Mouse (Mus musculus) neural tube, embryonic 15.5 days (tissue): ENCODE measurements around the gene Rnf167. TPM values are rescaled to one million over a fixed set of nuclear protein-coding genes. Genes with fewer than 3 reads are reported as not detected.

Experiments
- ATAC-seq: fragments of 200-750 bp; cut with Nextera tagmentation; 2 replicates; pipeline ENCODE4 v1.8.0; 2017; ENCODE audit warnings: mild to moderate bottlenecking, moderate TSS enrichment, moderate library complexity; ENCODE audit not compliant: low FRiP score
- H3K27ac ChIP-seq: fragments of 300-500 bp; sonication (generic); replicated peaks from 2 replicates; pipeline ENCODE4 v1.5.1; 2015; ENCODE audit warnings: mild to moderate bottlenecking, inconsistent platforms
- H3K27me3 ChIP-seq: fragments of 300-500 bp; sonication (generic); replicated peaks from 2 replicates; pipeline ENCODE4 v1.6.1; 2015; ENCODE audit warnings: inconsistent platforms
- H3K36me3 ChIP-seq: fragments of 300-500 bp; sonication (generic); 2 replicates; pipeline ENCODE4 v1.6.1; 2015; ENCODE audit warnings: inconsistent platforms
- H3K4me1 ChIP-seq: fragments of 300-500 bp; sonication (generic); 2 replicates; pipeline ENCODE4 v1.6.1; 2015; ENCODE audit warnings: inconsistent platforms
- H3K4me2 ChIP-seq: fragments of 300-500 bp; sonication (generic); 2 replicates; pipeline ENCODE4 v1.6.1; 2015; ENCODE audit warnings: inconsistent platforms, mild to moderate bottlenecking, moderate library complexity
- H3K4me3 ChIP-seq: fragments of 300-500 bp; sonication (generic); replicated peaks from 2 replicates; pipeline ENCODE4 v1.5.1; 2015; ENCODE audit warnings: mild to moderate bottlenecking, inconsistent platforms
- H3K9ac ChIP-seq: fragments of 300-500 bp; sonication (generic); replicated peaks from 2 replicates; pipeline ENCODE4 v1.6.1; 2015; ENCODE audit warnings: mild to moderate bottlenecking, inconsistent platforms
- H3K9me3 ChIP-seq: fragments of 300-500 bp; sonication (generic); replicated peaks from 2 replicates; pipeline ENCODE4 v1.6.1; 2016; ENCODE audit warnings: inconsistent platforms
- WGBS: fragments of 180-500 bp; shearing (Covaris S2); methylation state at CpG from one replicate; pipeline ENCODE4 v1.1.7; 2015; ENCODE audit warnings: mixed read lengths; 5-methylcytosine and 5-hydroxymethylcytosine counted together
- polyA plus RNA-seq: library from polyadenylated mRNA; unstranded; fragments of >200 nt; fragmentation: Nextera tagmentation; extraction: Ambion mirVana; gene quantifications from 2 replicates; pipeline ENCODE4 v1.2.1, GENCODE M21; 2015

The Rnf167 gene
- polyA plus RNA-seq, 1 experiment from 2014 or later, result 100 TPM

DNA sequence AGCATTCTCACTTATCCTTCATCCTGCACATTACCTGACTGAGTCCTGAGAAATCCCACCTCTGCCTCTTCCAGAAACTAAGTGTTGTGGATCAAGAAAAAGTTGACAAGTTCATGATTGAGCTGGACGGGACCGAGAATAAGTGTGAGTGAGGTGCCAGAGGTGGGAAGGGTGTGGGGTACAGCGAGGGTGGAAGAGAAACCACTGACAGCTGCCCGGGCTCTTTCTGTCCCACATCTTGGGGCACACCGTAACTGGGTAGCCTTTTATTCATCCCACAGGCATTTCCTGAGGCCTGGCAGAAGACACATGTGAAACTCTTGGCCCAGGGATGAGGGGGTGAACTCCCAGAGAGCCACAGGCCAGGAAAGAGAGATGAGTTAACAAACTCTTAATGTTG is 11.5 kb downstream of the Rnf167 start:
- no peak overlapping the region for H3K4me3 ChIP-seq
- peaks cover 15% of the 10 kb centered on the region for H3K36me3 ChIP-seq
- H3K9me3 ChIP-seq, result no peaks in the 10 kb centered on the region
- WGBS, result 87% methylated on average over 5 of the region's 5 CpGs
- no peak overlapping the region for H3K9ac ChIP-seq
- no peak for ATAC-seq
- peaks cover 22% of the 10 kb centered on the region for H3K4me1 ChIP-seq
- no peak overlapping the region for H3K4me2 ChIP-seq
- H3K27me3 ChIP-seq, result no peaks in the 10 kb centered on the region
- H3K27ac ChIP-seq, result no peak overlapping the region

DNA sequence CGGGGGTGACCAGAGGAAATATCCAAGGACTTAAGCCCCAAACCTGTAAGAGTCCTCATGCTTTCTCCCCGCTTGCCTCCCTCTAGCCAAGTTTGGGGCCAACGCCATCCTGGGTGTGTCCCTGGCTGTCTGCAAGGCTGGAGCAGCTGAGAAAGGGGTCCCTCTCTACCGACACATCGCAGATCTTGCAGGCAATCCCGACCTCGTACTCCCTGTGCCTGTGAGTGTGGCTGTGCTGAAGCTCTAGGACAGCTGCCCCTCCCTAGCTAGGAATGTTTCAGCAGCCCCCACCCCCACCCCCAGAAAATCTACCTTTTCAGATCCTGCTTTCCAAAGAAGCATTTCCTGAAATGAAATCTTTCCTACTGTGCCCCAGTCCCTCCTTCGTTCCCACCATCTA is 11.9 kb downstream of the Rnf167 start:
- Histone ChIP-seq H3K9ac (no peak overlapping the region), H3K27ac (no peak overlapping the region), H3K9me3 (no peaks in the 10 kb centered on the region), H3K4me1 (peaks cover 22% of the 10 kb centered on the region), H3K4me3 (no peak overlapping the region), H3K36me3 (peaks cover 20% of the 10 kb centered on the region), H3K4me2 (no peak overlapping the region), H3K27me3 (no peaks in the 10 kb centered on the region)
- ATAC-seq, result no peak
- 90% methylated on average over 8 of the region's 8 CpGs for WGBS

DNA sequence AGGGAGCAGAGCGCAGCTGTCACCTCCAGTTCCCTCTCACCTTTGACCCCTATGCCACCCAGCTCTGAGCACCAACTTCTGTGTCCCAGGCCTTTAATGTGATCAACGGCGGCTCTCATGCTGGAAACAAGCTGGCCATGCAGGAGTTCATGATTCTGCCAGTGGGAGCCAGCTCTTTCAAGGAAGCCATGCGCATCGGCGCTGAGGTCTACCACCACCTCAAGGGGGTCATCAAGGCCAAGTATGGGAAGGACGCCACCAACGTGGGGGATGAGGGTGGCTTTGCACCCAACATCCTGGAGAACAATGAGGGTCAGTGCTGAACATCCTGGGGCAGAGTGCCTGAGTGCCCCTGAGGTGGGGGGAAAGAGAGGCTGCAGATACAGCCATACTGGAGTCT is 13.5 kb downstream of the Rnf167 start:
- Histone ChIP-seq H3K9me3 (no peaks in the 10 kb centered on the region), H3K36me3 (peaks cover 33% of the 10 kb centered on the region), H3K4me3 (no peak overlapping the region), H3K4me2 (no peak overlapping the region), H3K9ac (no peak overlapping the region), H3K27me3 (no peaks in the 10 kb centered on the region), H3K4me1 (peaks cover 16% of the 10 kb centered on the region), H3K27ac (no peak overlapping the region)
- 90% methylated on average over 8 of the region's 8 CpGs for WGBS
- ATAC-seq, result no peak

DNA sequence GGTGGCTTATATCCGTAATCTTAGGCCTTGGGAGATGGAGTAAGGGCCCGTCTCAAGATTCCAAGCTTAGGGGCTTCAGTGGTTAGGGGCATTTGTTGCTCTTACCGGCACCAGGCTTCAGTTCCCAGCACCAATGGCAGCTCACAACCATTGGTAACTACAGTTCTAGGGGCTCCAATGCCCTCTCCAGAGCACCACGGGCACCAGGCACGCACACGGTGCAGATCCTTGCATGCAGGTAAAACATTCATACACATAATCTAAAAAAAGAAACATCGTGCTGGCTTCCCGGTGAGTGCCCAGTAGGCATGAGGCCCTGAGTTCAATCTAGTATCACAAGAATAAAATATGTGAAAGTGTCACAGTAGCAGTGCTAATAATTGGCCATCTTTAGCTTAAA is 16.1 kb downstream of the Rnf167 start:
- Histone ChIP-seq H3K9ac (no peak overlapping the region), H3K27ac (no peak overlapping the region), H3K27me3 (no peaks in the 10 kb centered on the region), H3K4me1 (peaks cover 20% of the 10 kb centered on the region), H3K36me3 (peaks cover 38% of the 10 kb centered on the region), H3K9me3 (no peaks in the 10 kb centered on the region), H3K4me3 (no peak overlapping the region), H3K4me2 (no peak overlapping the region)
- WGBS, result 95% methylated on average over 8 of the region's 8 CpGs
- no peak for ATAC-seq

DNA sequence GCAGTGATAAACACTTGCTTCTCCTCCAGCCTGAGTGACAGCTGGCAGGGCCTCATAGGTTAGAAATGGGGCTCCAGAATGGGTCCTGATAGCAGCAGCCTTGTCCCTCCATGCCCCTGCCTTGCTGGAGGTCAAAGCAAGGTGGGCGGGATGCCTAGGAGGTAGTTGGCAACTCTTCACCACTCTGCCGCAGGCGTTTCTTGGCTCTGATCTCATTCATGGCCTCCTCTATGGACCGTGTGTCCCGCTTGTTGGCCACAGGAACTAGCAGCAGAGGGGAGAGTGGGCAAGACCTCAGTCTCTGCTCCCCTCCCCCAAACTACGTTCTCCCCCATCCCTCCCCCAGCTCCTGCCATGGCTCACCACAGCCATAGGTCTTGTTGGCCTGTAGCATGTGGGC is 16.9 kb downstream of the Rnf167 start:
- Histone ChIP-seq H3K4me3 (no peak overlapping the region), H3K36me3 (peaks cover 38% of the 10 kb centered on the region), H3K27me3 (no peaks in the 10 kb centered on the region), H3K9me3 (no peaks in the 10 kb centered on the region), H3K4me1 (peaks cover 22% of the 10 kb centered on the region), H3K4me2 (no peak overlapping the region), H3K9ac (no peak overlapping the region), H3K27ac (no peak overlapping the region)
- ATAC-seq, result no peak
- 90% methylated on average over 6 of the region's 6 CpGs for WGBS

DNA sequence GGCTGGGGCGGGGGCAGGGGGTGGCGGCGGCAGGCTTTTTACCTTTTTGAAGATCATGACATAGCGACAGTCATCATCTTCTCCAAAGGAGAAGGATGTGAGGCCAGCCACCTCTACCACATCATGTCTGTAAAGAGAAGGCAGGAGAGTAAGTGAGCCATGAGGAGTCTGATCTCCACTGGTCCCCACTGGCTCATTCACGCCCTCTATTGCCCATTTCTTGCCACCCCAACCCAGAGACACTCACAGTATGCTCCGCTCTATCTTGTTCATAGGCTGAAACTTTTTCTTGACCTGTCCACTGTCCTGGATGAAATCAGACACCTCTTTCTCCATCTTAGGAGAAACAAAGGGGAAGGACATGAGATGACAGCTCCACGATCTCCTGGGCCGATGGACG is 17.7 kb downstream of the Rnf167 start:
- Histone ChIP-seq H3K4me2 (no peak overlapping the region), H3K36me3 (peaks cover 38% of the 10 kb centered on the region), H3K27me3 (no peaks in the 10 kb centered on the region), H3K4me3 (no peak overlapping the region), H3K4me1 (peaks cover 22% of the 10 kb centered on the region), H3K9me3 (no peaks in the 10 kb centered on the region), H3K9ac (no peak overlapping the region), H3K27ac (no peak overlapping the region)
- 92% methylated on average over 9 of the region's 9 CpGs for WGBS
- no peak for ATAC-seq

DNA sequence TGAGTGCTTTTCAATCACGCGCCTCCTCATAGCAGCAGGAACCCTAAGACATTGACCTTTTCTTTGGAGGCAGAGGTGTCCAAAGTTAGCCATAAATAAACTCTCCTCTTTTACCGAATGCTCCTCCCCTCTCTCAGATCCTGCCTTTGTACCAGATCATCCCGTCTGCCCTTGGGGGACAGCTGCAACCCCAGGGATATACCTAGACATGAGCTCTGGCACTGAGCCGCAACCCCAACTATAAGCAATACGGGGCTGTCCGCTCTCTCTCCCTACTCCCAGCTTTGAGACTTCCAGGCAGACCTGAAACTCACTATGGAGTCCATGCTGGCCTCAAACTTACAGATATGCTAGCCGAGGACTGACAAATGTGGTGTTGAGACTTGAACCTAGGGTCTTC is 19.7 kb downstream of the Rnf167 start:
- 93% methylated on average over 8 of the region's 8 CpGs for WGBS
- no peak for ATAC-seq

DNA sequence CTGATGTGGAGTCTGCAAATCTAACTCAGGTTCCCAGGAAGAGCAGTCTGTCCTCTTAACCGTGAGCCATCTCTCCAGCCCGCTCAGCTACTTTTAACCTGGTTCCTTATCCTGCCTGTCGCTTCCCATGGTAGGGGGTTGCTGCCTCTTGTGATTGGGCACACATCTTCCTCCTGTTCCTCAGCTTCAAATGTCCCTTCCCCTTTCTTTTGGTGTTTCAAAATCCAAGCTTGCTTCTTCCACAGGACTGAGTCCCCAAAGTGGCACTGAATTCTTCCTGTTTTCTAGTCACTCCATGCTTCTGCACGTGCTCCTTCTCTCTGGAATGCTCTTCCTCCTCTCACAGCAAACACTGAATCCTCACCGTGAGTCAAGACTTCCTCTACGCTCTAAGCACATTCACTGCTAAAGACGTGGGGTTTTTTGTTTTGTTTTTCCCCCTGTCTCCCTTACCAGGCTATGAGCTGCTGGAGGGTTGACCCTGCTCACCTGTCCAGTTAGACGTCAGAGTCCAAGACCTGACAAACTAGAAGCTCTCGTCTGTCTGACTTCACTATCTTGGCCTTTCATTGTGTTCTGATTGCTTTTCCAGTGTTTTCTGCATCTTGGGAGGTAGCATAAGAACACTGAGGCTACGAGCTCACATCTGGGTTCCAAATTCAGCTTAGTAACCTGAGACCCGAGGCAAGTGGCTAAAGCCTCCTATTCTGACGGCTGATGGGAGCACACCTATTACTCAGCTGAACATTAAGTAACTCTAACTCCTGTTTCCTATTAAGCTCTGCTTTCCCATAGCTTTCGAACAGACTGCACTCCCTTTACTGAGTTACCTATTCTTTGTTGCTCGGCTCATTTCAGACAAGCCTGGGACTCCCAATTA is 20.5 kb downstream of the Rnf167 start:
- Histone ChIP-seq H3K27ac (peak overlapping the region; percentile 99), H3K27me3 (no peaks in the 10 kb centered on the region), H3K4me3 (peak overlapping the region; percentile 67), H3K9me3 (no peaks in the 10 kb centered on the region), H3K36me3 (peaks cover 43% of the 10 kb centered on the region), H3K4me2 (peak overlapping the region; percentile 81), H3K9ac (peak overlapping the region; percentile 70; the same call in 1 of the 2 replicates), H3K4me1 (peaks cover 43% of the 10 kb centered on the region)
- WGBS, result 83% methylated on average over 14 of the region's 14 CpGs
- no peak for ATAC-seq

More for the DNA sequence above, 19.7 kb downstream of the Rnf167 start:
- Histone ChIP-seq H3K4me2 (no peak overlapping the region), H3K36me3 (peaks cover 41% of the 10 kb centered on the region), H3K4me1 (peaks cover 40% of the 10 kb centered on the region), H3K4me3 (no peak overlapping the region), H3K9me3 (no peaks in the 10 kb centered on the region), H3K27me3 (no peaks in the 10 kb centered on the region), H3K9ac (no peak overlapping the region), H3K27ac (no peak overlapping the region)

DNA sequence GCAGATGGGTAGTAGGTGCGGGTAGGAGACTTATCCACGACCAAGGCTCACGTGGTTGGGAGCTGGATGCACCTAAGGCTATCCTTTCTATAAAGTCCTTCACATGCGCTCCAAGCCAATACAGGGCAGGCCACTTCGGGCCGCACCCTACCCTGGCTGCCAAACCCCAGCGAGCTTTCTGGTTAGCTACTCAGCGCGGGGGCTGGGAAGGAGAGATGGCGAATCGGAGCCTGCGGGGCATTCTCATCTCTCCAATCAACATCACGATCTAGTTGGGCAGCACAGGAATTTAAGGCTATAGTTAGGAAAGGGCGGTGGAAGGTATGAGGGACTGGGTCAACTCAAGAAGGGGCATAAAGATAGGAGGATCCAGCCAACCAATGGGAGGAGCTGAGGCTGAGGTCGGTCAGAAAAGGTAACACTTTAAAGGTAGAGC is 21.3 kb downstream of the Rnf167 start:
- Histone ChIP-seq H3K4me1 (peaks cover 43% of the 10 kb centered on the region), H3K4me3 (peak overlapping the region; percentile 67), H3K9me3 (no peaks in the 10 kb centered on the region), H3K27ac (peak overlapping the region; percentile 99), H3K36me3 (peaks cover 35% of the 10 kb centered on the region), H3K4me2 (peak overlapping the region; percentile 81), H3K9ac (peak overlapping the region; percentile 70), H3K27me3 (no peaks in the 10 kb centered on the region)
- ATAC-seq, result no peak; the same call in 1 of the 2 replicates
- under 1% methylated on average over 15 of the region's 15 CpGs for WGBS

DNA sequence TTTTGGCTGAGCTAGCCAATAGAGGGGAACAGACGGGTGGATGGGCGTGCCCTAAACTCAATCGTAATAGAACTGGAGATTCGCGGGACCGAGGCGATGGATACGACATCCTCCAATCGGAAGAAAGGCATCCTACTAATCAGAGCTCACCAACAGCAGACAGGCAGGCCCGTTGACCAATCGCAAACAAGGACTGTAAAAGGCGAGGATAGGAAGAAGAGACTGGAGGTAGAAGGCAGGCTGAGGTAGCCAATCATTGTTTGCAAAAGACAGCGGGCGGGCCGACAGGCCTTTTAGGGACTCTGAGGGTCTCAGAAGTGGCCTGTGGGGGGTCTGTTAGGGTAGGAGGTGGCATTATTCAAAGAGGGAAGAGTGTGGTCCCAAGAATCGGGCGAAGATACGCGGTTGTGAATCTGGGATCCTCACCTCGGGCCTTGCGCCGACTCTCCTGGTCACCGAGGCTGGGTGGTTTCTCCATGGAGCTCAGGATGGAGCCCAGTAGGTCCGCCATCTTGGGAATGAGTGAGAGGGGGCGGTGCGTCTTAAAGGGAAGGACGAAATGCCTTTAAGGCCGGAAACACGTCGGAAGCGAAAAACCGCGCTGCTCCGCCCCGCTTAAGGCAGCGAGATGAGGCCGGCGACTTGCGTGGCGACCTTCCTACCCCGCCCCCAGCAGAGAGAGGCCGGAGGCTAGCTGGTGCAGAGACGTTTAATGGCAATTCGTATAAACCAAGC is 21.9 kb downstream of the Rnf167 start, which contains the start of gene Spag7:
TSS of gene Spag7 (minus strand) at position 646 of the 735 bp plus-strand sequence.
- H3K4me1 ChIP-seq, result peaks cover 43% of the 10 kb centered on the region
- H3K9me3 ChIP-seq, result no peaks in the 10 kb centered on the region
- peaks cover 35% of the 10 kb centered on the region for H3K36me3 ChIP-seq
- H3K27me3 ChIP-seq, result no peaks in the 10 kb centered on the region
- H3K4me3 ChIP-seq, result peak within 1 kb of the TSS; percentile 67
- H3K4me2 ChIP-seq, result peak within 1 kb of the TSS; percentile 81
- WGBS, result under 1% methylated on average over 44 of the region's 44 CpGs
- H3K27ac ChIP-seq, result peak within 1 kb of the TSS; percentile 99
- ATAC-seq, result peak; percentile 96
- peak within 1 kb of the TSS; percentile 70 for H3K9ac ChIP-seq

DNA sequence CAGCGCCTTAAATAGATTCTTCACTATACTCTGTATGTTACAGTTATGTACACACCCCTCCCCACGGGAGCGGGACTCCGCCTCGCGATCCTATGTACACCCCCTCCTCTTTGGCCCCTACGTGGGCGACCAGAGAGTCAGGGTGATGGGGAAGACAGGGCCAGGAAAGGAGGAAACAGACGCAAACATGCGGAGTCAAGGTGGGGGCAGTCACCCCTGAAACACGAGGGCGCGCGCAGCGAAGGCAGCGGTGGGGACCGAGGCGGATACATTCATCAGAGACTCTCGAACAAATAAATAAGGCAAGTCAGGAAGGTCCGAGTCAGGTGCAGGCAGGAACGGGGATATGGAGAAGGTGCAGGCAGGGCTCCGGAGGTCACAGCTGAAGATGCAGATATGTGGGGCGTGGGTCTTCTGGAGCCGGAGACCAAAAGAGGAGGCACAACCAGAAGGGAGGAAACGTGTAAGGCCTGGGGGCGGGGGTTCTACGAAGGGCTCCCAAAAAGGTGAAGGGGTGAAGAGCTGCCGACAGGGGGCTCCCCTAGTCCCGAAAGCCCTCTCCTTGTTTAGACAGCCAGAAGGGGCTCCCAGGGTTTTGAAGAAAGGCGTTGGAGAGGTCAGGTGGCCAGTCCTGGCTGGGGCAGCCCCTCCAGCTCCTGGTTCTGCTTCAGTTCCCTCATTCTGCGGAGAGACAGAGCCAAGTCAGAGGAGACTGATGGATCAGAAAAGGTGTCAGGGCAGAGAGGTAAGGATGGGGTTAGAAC is 22.7 kb downstream of the Rnf167 start:
- Histone ChIP-seq H3K9ac (peak overlapping the region; percentile 70), H3K36me3 (peaks cover 33% of the 10 kb centered on the region), H3K4me2 (peak overlapping the region; percentile 81), H3K4me1 (peaks cover 43% of the 10 kb centered on the region), H3K4me3 (peak overlapping the region; percentile 67), H3K27me3 (no peaks in the 10 kb centered on the region), H3K27ac (peak overlapping the region; percentile 99), H3K9me3 (no peaks in the 10 kb centered on the region)
- peak; percentile 43 for ATAC-seq
- under 1% methylated on average over 31 of the region's 31 CpGs for WGBS
